Mouse (Mus musculus) heart, postnatal 0 days (tissue): ENCODE measurements at regions not wholly inside any gene's neighbourhood (a gene's known extent, or its start where the extent isn't known, plus 50 kb on each side); places are given as distances from the start of the nearest gene placed in this dataset.

Experiments
- CTCF ChIP-seq: IDR thresholded peaks from 2 replicates; pipeline ENCODE4 v1.5.1; 2016; ENCODE audit warnings: antibody characterized with exemption, control low read depth, low read depth
- EP300 ChIP-seq: IDR thresholded peaks from 2 replicates; pipeline ENCODE4 v1.6.1; 2016; ENCODE audit warnings: antibody characterized with exemption, low read depth

- no peak for TF ChIP-seq CTCF
- TF ChIP-seq EP300 = no peak
Observed at GRCm38 (mm10) chr14:100336926-100337325, 52.4 kb upstream of the Klf12 start.
